Mouse (Mus musculus) embryo, embryonic 9.5 days (tissue): ENCODE data around the gene Ccdc124.

Source experiments
- DNase-seq: peaks from one replicate; pipeline ENCODE4 v3.0.0-alpha.2; 2017; ENCODE audit errors: extremely low spot score

Gene Ccdc124

GRCm38 (mm10) chr8:70846371-70847154 is 27.2 kb downstream of the Ccdc124 start:
- DNase-seq, result no peak

GRCm38 (mm10) chr8:70845108-70845507 is 28.6 kb downstream of the Ccdc124 start:
- DNase-seq, result no peak

DNA sequence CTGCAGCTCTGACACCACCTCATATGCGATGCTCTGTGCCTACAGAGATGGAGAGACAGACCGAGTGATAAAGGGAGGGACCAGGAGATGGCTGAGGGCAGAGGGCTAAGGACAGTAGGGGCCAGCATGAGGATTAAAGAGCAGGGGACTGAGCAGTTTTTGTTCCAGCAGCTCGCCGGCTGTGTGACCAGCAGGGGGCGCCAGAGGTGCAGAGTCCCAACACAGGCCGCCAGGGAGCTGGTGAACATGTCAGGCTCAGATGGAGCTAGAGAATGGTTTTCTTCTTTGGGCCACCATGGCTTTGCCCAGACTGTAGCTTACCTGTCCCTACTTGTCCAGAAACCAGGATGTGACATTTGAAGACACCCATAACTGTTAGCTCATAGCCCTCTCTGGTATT is 29.2 kb downstream of the Ccdc124 start:
- peak; percentile 91 for DNase-seq

- no peak for DNase-seq
Observed at GRCm38 (mm10) chr8:70843941-70844340, 29.8 kb downstream of the Ccdc124 start.

DNA sequence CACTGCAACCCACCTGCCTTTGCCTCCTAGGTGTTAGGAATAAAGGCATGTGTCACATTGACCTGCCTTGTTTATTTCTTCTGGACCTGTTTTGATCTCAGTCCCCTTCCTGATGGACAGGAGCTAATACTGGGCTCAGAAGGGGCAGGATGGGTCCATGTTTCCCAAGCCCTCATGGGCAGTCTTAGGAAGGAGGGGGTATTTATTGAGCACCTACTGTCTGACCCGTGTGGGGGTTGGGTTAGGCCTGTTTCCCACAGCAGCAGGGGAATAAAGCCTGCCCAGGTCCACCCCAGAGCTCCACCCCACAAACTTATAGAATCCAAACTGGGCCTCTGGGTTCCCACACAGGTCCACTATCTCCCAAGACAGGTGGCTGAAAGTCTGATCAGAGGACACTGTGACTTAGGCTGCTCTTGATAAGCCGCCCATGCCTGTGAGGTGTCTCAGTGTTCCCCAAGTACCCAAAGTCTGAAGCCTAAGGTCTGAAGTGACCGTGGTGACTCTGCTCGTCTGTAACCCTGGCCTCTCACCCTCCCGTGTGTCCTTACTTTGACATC is 30.4 kb downstream of the Ccdc124 start:
- DNase-seq, result no peak

- no peak for DNase-seq
Observed at GRCm38 (mm10) chr8:70842484-70842883, 31.3 kb downstream of the Ccdc124 start.

DNA sequence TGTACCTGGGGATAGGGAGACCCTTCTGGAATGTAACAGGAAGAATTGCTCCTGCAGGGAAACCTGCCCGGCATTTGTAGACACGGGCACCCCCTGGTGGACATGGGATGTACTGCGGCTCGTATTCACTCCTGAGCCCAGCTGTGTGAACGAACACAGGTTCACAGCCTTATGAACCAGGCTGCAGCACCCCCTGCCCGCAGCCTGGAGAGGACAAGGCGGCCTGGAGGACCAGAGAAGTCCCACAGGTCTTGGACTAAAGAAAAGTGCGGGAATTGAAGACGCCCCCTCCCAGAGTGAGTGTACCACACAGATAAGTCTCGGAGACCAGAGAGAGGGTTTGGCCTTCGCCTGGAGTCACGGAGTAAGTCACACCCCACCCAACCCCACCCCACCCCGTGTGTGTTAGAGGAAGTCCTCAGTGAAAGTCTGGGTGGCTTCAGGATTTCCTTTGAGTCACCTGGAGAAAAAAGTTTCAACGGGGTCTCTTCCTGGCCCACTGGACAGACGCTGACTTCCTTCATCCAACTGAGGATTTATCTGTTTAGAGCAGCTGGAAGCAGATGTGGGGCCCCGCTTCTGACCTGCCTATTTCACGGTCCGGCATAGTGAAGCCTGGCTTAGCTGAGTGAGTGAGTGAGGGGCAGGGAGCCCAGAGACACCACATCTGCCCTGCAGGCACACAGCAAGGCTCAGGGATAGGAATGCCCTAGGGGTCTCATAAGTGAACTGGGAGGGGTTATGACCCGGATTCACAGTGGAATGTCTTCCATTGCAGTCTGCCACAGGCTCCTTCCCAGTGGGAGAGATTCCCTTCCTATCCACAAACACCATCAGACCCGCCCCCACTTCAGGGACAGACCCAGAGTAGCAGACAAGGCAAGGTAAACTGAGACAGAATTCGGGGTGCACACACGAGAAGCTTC is 32.3 kb downstream of the Ccdc124 start:
- peak; percentile 92 for DNase-seq

DNA sequence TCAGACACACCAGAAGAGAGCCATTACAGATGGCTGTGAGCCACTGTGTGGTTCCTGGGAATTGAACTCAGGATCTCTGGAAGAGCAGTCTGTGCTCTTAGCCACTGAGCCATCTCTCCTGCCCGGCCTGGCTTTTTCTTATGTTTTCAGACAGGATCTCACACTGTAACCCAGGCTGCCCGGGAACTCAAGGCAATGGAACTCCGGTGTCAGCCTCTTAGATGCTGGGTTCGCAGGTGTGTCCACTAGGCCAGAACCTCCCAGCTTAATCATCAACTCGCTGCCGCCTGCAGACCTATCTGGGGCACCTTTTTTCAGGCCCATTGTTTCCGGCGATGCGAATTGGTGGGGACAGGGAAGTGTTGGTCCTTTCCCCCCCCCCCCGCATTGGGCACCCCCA is 33.1 kb downstream of the Ccdc124 start:
- DNase-seq, result no peak

DNA sequence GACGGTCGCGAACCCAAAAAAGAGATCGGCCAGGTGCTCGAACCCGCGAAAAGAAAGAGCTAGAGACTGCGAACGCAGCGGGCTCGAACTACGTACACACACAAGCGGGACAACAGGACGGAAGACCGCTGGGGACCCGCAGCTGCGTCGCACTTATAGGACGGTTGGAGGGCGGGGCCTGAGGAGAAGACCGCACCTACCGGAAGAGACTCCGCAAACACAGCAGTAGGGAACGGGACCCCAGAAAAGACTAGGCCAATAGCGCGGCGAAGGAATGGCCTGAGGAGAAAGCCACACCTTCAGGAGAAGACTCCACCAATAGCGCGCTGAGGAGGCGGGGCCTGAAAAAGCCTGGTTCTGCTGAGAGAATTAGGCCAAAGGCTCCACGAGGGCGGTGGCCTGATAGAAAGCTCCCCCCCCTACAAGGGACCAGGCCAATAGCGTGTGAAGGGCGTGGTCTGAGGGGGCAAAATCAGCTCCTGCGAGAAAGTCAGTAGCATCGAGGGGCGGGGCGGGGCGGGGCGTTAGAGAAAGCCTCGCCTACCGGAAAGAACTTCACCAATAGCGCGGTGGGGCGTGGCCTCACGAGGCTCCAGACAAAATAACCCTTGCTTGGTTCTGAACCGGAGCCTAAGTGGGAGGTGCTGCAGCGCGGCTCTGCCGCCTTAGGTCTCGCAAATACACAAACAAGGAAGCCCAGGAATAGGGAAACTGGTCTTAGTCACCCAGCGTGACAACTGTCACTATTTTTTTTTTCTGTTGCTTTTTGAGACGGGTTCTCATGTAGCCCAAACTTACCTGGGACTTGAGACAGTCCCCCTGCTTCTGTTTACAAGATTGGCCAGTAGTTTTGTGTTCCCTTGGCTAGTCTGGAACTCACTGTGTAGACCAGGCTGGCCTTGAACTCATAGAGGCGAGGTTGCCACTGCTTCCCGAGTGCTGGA is 34.1 kb downstream of the Ccdc124 start, which contains the start of gene Arrdc2:
Gene Arrdc2, minus strand, starts transcription at position 313 of the 944 bp plus-strand sequence.
- DNase-seq, result peak; percentile 99

GRCm38 (mm10) chr8:70838654-70839407 is 34.9 kb downstream of the Ccdc124 start:
- DNase-seq, result no peak

DNA sequence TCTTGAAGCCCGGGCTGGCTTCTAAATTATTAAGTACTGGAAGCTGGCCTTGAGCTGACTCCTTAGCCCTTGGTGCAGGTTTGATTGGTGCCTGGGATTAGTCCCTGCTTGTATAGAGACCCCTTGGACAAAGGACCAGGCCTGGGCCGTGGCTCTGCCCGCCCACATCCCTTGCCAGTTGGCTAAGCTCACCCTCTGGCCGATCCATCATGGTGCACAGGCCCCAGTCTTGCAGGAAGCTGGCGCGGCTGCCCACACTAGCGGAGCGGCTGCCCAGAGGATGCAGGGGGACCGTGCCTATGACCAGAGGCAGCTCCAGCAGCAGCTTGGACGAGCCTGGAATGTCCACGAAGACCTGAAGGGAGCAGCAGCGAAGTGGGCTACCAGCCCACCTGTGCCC is 37.1 kb downstream of the Ccdc124 start:
- no peak for DNase-seq

GRCm38 (mm10) chr8:70834071-70834470 is 39.7 kb downstream of the Ccdc124 start:
- DNase-seq, result no peak

DNA sequence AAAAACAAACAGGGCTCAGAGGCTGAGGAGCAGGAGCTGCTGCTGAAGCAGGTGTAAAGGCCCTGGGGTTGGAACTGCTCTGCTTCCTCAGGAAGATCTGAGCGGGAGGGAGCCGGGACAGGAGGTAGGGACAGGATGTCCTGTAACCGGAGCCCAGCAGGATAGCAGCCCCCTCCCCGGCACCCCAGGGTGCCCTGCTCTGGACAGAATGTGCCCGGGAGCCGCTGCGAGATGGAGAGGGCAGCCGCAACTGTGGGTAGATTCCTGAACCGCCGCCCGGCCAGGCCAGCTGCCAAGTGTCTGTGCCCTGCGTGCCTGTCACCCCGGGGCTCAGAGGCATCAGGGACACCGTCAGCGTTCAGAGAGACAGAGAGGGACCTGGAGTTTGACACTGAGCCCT is 40.2 kb downstream of the Ccdc124 start:
- DNase-seq, result no peak

DNA sequence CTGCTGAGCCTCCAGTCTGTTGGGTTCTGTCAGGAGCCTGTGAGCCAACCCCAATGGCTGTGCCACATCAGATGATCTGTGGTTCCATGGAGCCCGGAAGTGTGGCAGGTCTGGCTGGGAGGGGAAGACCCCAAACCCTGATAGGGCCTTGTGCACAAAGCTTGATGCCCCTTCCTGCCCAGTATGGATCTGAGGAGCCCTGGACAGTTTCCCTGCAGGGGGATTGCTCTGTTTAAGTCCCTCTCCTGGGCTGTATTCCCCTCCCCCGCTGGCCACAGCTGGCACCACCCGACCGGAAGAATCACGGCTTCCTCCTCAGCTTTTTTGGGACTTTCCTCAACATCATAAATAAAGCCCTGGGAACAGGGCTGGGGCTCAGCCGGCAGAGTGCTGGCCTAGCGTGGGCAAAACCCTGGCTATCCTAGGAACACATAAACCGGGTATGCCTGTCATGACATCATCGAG is 40.7 kb downstream of the Ccdc124 start:
- no peak for DNase-seq

GRCm38 (mm10) chr8:70832371-70832770 is 41.4 kb downstream of the Ccdc124 start:
- DNase-seq, result no peak

DNA sequence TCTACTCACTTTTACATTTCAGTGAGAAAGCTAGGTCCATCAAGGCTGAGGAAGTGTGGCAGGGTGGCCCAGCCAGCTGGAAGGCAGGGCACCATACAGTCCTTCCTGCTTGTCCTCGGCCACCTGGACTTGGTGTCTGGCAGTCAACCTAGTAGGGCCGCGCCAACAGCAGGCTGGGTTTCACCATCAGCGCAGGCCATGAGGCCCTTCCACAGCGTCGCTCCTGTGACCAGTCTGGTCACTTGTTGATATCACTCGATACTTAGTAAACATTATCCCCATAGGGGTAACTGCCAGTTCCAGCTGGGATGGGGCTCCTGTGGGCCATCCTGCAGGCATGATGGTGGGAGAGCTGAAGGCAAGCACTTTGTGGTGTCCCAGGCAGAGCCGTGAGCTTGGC is 42.2 kb downstream of the Ccdc124 start:
- no peak for DNase-seq

DNA sequence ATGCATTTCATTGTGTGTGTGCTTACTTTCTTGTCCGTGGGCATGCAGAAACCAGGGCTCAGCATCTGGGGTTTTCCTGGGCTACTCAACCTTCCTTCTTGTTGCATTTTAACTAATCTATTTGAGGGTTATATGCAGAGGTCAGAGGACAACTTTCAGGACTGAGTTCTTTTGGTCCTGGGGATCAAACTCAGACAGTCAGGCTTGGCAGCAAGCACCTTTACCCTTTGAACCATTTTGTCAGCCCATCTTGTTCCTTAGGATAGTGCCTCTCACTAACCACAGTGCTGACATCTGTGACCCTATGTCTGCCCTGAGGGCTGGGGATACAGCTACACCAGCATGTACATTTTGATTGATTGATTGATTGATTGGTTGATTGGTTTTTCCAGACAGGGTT is 45.9 kb downstream of the Ccdc124 start:
- DNase-seq, result no peak

GRCm38 (mm10) chr8:70827010-70827409 is 46.7 kb downstream of the Ccdc124 start:
- DNase-seq, result no peak

- DNase-seq, result no peak
Observed at GRCm38 (mm10) chr8:70825816-70826215, 47.9 kb downstream of the Ccdc124 start.

DNA sequence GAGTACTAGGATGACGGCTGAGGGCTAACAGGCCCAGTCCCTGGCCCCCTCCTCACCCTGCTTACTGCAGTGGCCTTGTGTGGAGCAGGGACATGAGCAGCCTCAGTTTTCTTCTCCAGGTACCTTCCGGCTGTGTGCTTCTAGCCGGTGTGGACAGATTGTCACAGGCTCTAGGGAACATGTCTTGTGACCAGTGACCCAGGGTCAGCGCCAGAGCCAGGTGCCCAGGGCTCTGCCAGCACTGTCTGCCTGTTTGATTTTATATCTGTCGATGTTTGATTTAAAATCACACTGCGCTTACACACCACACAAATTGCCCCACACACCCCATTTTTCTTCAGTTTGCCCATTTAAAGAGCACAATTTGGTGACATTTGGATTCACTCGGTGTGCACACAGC is 49.9 kb downstream of the Ccdc124 start:
- no peak for DNase-seq
